ENCODE assay signal across 23 mouse cellular contexts in genomic region chr4:152243241-152243891, GRCm38 (mm10). TPM values are rescaled to one million over a fixed set of nuclear protein-coding genes. Genes with fewer than 3 reads are reported as not detected.
"Had no signal": no experiment of that assay in that cellular context is flagged by ENCODE, and none has a peak within 500 bp of the region (broad histone marks: within the 10 kb centered on the region; RNA-seq: fewer than 3 reads in every experiment).

No protein-coding gene starts in this region.

- H3K4me1 ChIP-seq: lung, embryonic 15.5 days; midbrain, embryonic 15.5 days; neural tube, embryonic 12.5 days had no signal

- H3K9me3 ChIP-seq: lung, embryonic 15.5 days; megakaryocyte, embryonic 14.5 days; midbrain, embryonic 13.5 days; midbrain, embryonic 15.5 days; neural tube, embryonic 12.5 days had no signal

- ATAC-seq: lung, postnatal 0 days; midbrain, embryonic 13.5 days; midbrain, embryonic 15.5 days had no signal

- H3K9ac ChIP-seq: lung, embryonic 15.5 days; midbrain, embryonic 13.5 days; midbrain, embryonic 15.5 days; neural tube, embryonic 12.5 days had no signal

- H3K4me2 ChIP-seq: lung, embryonic 15.5 days; midbrain, embryonic 11.5 days; midbrain, embryonic 13.5 days; midbrain, embryonic 15.5 days; neural tube, embryonic 12.5 days had no signal

- H3K4me3 ChIP-seq: lung, embryonic 15.5 days; midbrain, embryonic 13.5 days; midbrain, embryonic 15.5 days; neural tube, embryonic 12.5 days had no signal

- H3K27me3 ChIP-seq: lung, embryonic 15.5 days; megakaryocyte, embryonic 14.5 days; midbrain, embryonic 13.5 days; midbrain, embryonic 15.5 days; neural tube, embryonic 12.5 days had no signal

- H3K27ac ChIP-seq: lung, embryonic 15.5 days; macrophage; midbrain, embryonic 13.5 days; midbrain, embryonic 15.5 days; neural tube, embryonic 12.5 days had no signal

- DNase-seq: lung, adult 2 months; lung, postnatal 14 days; lung, postnatal 36 days; right cerebral cortex, postnatal 14 days; right cerebral cortex, postnatal 4 days; spleen, adult 18-20 months; thymus, adult 18-20 months; thymus, postnatal 14 days; thymus, postnatal 36 days had no signal

- H3K36me3 ChIP-seq: lung, embryonic 15.5 days had no signal

RNA-seq across cellular contexts. Expression of gene Gpr153, which starts 30.7 kb away (rescaled TPM):
- polyA plus RNA-seq: macrophage had no signal

RNA-seq across cellular contexts. Expression of gene Hes3, which starts 48.1 kb away (rescaled TPM):
- total RNA-seq: megakaryocyte progenitor cell, adult 5-6 weeks; midbrain, postnatal 0 days; monocyte, adult 5-6 weeks; neutrophil, adult 5-6 weeks had no signal
- polyA plus RNA-seq: lung, adult 2 months; lung, embryonic 15.5 days; lung, postnatal 0 days; macrophage; small intestine, adult 2 months; stomach, embryonic 16.5 days had no signal
